Mouse (Mus musculus): ENCODE data around the gene Itgav. TPM values are rescaled to one million over a fixed set of nuclear protein-coding genes. Genes with fewer than 3 reads are reported as not detected.

Gene Itgav
- polyA plus RNA-seq, 1 experiment from 2014 or later = 50.4 TPM

- 88% methylated on average over 5 of the region's 5 CpGs for WGBS
- Histone ChIP-seq H3K4me2 (no peak overlapping the region), H3K9me3 (no peaks in the 10 kb centered on the region), H3K4me1 (no peaks in the 10 kb centered on the region), H3K9ac (no peak overlapping the region), H3K27ac (replicated peaks) (no peak overlapping the region), H3K27me3 (replicated peaks) (peaks cover 45% of the 10 kb centered on the region), H3K4me3 (no peak overlapping the region), H3K36me3 (peaks cover 51% of the 10 kb centered on the region)
- ATAC-seq (ENCODE audit: extremely low read depth, insufficient number of reproducible peaks, low FRiP score, low TSS enrichment) = no peak
Observed at GRCm38 (mm10) chr2:83753008-83753407, 28.8 kb downstream of the Itgav start.

- H3K9ac ChIP-seq = no peak overlapping the region
- H3K4me3 ChIP-seq = no peak overlapping the region
- peaks cover 39% of the 10 kb centered on the region for H3K36me3 ChIP-seq
- no peak overlapping the region for H3K4me2 ChIP-seq
- 70% methylated on average over 5 of the region's 5 CpGs for WGBS
- peaks cover 45% of the 10 kb centered on the region for H3K27me3 ChIP-seq (replicated peaks)
- peaks cover 8% of the 10 kb centered on the region for H3K4me1 ChIP-seq
- ATAC-seq (ENCODE audit: extremely low read depth, insufficient number of reproducible peaks, low FRiP score, low TSS enrichment) = no peak
- H3K9me3 ChIP-seq = no peaks in the 10 kb centered on the region
- H3K27ac ChIP-seq (replicated peaks) = no peak overlapping the region
Observed at GRCm38 (mm10) chr2:83754306-83754837, 30.2 kb downstream of the Itgav start.

GRCm38 (mm10) chr2:83758606-83759215 is 34.5 kb downstream of the Itgav start:
- Histone ChIP-seq H3K4me3 (peak overlapping the region; percentile 32), H3K36me3 (peaks cover 34% of the 10 kb centered on the region), H3K27me3 (replicated peaks) (peaks cover 55% of the 10 kb centered on the region), H3K4me2 (peak overlapping the region; percentile 64), H3K4me1 (peaks cover 18% of the 10 kb centered on the region), H3K9me3 (no peaks in the 10 kb centered on the region), H3K27ac (replicated peaks) (peak overlapping the region; percentile 79), H3K9ac (peak overlapping the region; percentile 45; the same call in 1 of the 2 replicates)
- no peak for ATAC-seq (ENCODE audit: extremely low read depth, insufficient number of reproducible peaks, low FRiP score, low TSS enrichment)
- 55% methylated on average over 7 of the region's 7 CpGs for WGBS

- 26% methylated on average over 11 of the region's 11 CpGs for WGBS
- H3K27ac ChIP-seq (replicated peaks) = peak overlapping the region; percentile 79
- H3K36me3 ChIP-seq = peaks cover 30% of the 10 kb centered on the region
- peak overlapping the region; percentile 45; the same call in 1 of the 2 replicates for H3K9ac ChIP-seq
- H3K27me3 ChIP-seq (replicated peaks) = peaks cover 52% of the 10 kb centered on the region
- H3K4me3 ChIP-seq = peak overlapping the region; percentile 32
- H3K4me1 ChIP-seq = peaks cover 18% of the 10 kb centered on the region
- no peaks in the 10 kb centered on the region for H3K9me3 ChIP-seq
- ATAC-seq (ENCODE audit: extremely low read depth, insufficient number of reproducible peaks, low FRiP score, low TSS enrichment) = peak; percentile 19
- peak overlapping the region; percentile 64 for H3K4me2 ChIP-seq
Observed at GRCm38 (mm10) chr2:83759216-83759648, 35.0 kb downstream of the Itgav start.

DNA sequence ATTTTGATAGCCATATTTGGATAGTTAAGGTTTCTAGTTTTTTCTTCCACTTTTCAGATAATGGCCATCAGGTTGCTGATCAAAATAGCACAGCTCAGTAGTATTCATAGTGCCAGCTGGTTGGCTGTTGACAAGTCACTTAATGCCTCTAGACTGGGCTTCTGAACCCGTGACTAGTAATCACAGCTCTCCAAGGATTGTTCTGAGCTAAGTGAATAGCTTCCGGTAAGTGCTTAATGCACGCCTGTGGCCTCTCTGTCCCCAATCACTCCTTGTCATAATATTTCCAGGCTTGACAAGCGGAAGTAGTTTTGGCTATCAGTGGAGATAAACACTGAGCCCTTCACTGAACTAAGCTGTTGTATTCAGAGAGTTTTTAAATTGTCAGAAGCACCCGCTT is 35.5 kb downstream of the Itgav start:
- no peaks in the 10 kb centered on the region for H3K9me3 ChIP-seq
- peak overlapping the region; percentile 32 for H3K4me3 ChIP-seq
- 14% methylated on average over 5 of the region's 5 CpGs for WGBS
- ATAC-seq (ENCODE audit: extremely low read depth, insufficient number of reproducible peaks, low FRiP score, low TSS enrichment) = peak; percentile 70; the same call in 1 of the 2 replicates
- H3K27me3 ChIP-seq (replicated peaks) = peaks cover 47% of the 10 kb centered on the region
- peaks cover 18% of the 10 kb centered on the region for H3K4me1 ChIP-seq
- peaks cover 30% of the 10 kb centered on the region for H3K36me3 ChIP-seq
- peak overlapping the region; percentile 45; the same call in 1 of the 2 replicates for H3K9ac ChIP-seq
- H3K4me2 ChIP-seq = peak overlapping the region; percentile 64
- peak overlapping the region; percentile 79 for H3K27ac ChIP-seq (replicated peaks)

DNA sequence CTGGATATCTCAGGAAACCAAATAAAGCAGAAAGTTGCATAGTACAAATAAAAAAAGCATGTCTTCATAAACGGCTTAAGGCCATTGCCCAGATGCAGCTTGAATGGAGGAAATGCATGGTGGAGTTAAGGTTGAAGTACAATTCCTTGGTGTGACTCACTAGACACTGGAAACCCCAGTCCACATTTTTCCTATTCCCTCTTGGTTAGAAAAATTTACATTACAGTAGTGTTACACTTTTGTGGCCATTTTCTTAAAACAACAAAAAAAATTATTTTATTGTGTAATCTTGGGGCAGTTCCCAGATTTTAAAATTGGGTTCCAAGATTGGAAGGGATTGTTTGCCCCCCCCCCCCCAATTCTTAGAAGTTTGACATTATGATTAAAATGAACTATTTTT is 35.9 kb downstream of the Itgav start:
- peaks cover 18% of the 10 kb centered on the region for H3K4me1 ChIP-seq
- H3K4me2 ChIP-seq = peak overlapping the region; percentile 64
- peak overlapping the region; percentile 32; the same call in 1 of the 2 replicates for H3K4me3 ChIP-seq
- peak overlapping the region; percentile 79 for H3K27ac ChIP-seq (replicated peaks)
- no peaks in the 10 kb centered on the region for H3K9me3 ChIP-seq
- 11% methylated on average over 1 of the region's 1 CpGs for WGBS
- ATAC-seq (ENCODE audit: extremely low read depth, insufficient number of reproducible peaks, low FRiP score, low TSS enrichment) = no peak
- H3K36me3 ChIP-seq = peaks cover 30% of the 10 kb centered on the region
- H3K27me3 ChIP-seq (replicated peaks) = peaks cover 45% of the 10 kb centered on the region
- H3K9ac ChIP-seq = no peak overlapping the region

DNA sequence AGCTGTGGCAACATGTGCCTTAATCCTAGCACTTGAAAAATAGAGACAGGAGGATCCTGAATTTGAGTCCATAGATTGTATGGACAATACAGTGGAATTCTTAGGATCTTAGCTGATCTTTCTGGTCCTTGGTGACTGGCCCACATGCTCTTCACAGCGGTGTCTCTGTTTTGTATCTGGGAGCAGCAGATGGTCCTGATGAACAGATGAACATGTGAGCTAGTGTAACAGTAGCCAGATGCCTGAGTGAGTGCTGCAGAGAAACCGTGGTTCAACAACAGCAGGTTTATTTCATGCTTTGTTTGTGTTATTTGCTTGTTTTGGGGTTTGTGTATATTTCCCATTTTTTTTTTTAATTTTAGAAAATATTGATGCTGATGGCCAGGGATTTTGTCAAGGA is 37.3 kb downstream of the Itgav start:
- H3K9me3 ChIP-seq = no peaks in the 10 kb centered on the region
- H3K9ac ChIP-seq = no peak overlapping the region
- H3K4me1 ChIP-seq = peaks cover 18% of the 10 kb centered on the region
- H3K36me3 ChIP-seq = peaks cover 28% of the 10 kb centered on the region
- peaks cover 43% of the 10 kb centered on the region for H3K27me3 ChIP-seq (replicated peaks)
- WGBS = 70% methylated on average over 2 of the region's 2 CpGs
- H3K4me3 ChIP-seq = no peak overlapping the region
- no peak for ATAC-seq (ENCODE audit: extremely low read depth, insufficient number of reproducible peaks, low FRiP score, low TSS enrichment)
- no peak overlapping the region for H3K4me2 ChIP-seq
- H3K27ac ChIP-seq (replicated peaks) = no peak overlapping the region

- Histone ChIP-seq H3K9ac (no peak overlapping the region), H3K36me3 (peaks cover 28% of the 10 kb centered on the region), H3K9me3 (no peaks in the 10 kb centered on the region), H3K4me2 (no peak overlapping the region), H3K27ac (replicated peaks) (no peak overlapping the region), H3K27me3 (replicated peaks) (peaks cover 38% of the 10 kb centered on the region), H3K4me1 (peaks cover 18% of the 10 kb centered on the region), H3K4me3 (no peak overlapping the region)
- no peak for ATAC-seq (ENCODE audit: extremely low read depth, insufficient number of reproducible peaks, low FRiP score, low TSS enrichment)
- WGBS = 79% methylated on average over 7 of the region's 7 CpGs
Observed at GRCm38 (mm10) chr2:83762106-83762855, 38.1 kb downstream of the Itgav start.

DNA sequence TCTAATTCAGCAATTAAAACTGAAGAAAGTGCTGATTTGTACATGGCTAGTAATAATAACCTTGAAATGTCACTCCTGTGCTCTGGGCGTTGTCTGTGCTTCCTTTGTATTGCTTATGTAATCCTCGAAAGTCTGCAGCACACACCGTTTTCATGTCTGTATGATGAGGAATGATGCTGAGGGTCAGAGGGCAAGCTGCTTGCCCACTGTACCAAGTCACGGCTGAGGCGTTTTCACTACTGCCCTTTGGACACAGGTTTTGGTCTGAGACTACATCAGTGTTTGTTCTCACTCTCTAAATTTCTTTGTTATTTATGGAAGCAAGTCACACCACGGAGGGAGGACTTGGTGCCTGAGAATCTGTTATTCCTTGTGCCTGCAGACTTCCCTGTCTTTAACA is 41.9 kb downstream of the Itgav start:
- Histone ChIP-seq H3K9me3 (no peaks in the 10 kb centered on the region), H3K4me2 (no peak overlapping the region), H3K9ac (no peak overlapping the region), H3K36me3 (peaks cover 42% of the 10 kb centered on the region), H3K4me1 (0 out of 2 replicates have a peak, but pooled peaks cover 2% of the 10 kb centered on the region), H3K27me3 (replicated peaks) (peaks cover 30% of the 10 kb centered on the region), H3K4me3 (no peak overlapping the region), H3K27ac (replicated peaks) (no peak overlapping the region)
- WGBS = 71% methylated on average over 6 of the region's 6 CpGs
- ATAC-seq (ENCODE audit: extremely low read depth, insufficient number of reproducible peaks, low FRiP score, low TSS enrichment) = no peak

DNA sequence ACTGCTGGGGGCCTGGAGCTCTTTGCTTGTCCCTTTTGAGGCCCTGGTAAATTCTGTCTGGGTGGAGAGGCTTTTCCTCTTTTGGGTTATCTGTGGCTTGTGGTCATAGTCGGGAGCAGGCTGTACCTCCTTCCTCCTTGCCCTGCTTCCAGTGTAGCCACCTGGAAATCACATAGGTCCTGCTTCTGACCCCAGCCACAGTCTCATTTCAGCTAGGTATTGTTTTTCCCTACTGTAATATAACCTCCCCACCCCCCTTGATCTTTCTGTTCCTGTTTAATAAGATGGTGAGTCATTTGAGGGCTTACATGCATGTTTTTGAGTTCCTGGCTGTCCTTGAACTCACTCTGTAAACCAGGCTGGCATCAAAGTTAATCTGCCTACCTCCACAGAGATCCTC is 42.7 kb downstream of the Itgav start:
- Histone ChIP-seq H3K9me3 (no peaks in the 10 kb centered on the region), H3K4me2 (no peak overlapping the region), H3K9ac (no peak overlapping the region), H3K4me3 (no peak overlapping the region), H3K27ac (replicated peaks) (no peak overlapping the region), H3K27me3 (replicated peaks) (peaks cover 26% of the 10 kb centered on the region), H3K36me3 (peaks cover 46% of the 10 kb centered on the region), H3K4me1 (0 out of 2 replicates have a peak, but pooled peaks cover 2% of the 10 kb centered on the region)
- ATAC-seq (ENCODE audit: extremely low read depth, insufficient number of reproducible peaks, low FRiP score, low TSS enrichment) = no peak
- 50% methylated on average over 1 of the region's 1 CpGs for WGBS

- Histone ChIP-seq H3K27ac (replicated peaks) (no peak overlapping the region), H3K27me3 (replicated peaks) (peaks cover 19% of the 10 kb centered on the region), H3K4me3 (no peak overlapping the region), H3K9ac (no peak overlapping the region), H3K36me3 (peaks cover 59% of the 10 kb centered on the region), H3K9me3 (no peaks in the 10 kb centered on the region), H3K4me1 (0 out of 2 replicates have a peak, but pooled peaks cover 2% of the 10 kb centered on the region), H3K4me2 (no peak overlapping the region)
- 90% methylated on average over 4 of the region's 4 CpGs for WGBS
- no peak for ATAC-seq (ENCODE audit: extremely low read depth, insufficient number of reproducible peaks, low FRiP score, low TSS enrichment)
Observed at GRCm38 (mm10) chr2:83768311-83769047, 44.3 kb downstream of the Itgav start.

Measured in heart, embryonic 13.5 days (tissue).